In the genomic region with DNA sequence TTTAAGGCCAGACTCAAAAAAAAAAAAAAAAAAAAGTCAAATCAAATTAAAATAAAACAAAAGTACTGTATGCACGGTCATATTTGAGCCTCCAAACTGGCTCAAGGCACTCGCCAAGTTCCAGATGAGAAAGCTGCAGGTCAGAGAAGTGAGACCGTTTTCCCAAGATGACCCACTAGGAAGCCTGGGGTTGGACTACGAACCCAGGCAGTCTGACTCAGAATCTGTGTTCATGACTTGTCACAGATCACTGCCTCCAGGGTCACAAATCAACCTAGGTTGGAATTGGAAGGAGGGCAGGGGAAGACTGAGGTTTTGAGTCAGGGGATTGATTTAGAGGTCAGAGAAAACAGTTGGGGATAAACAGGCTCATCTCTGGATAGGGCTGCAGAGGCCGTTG, we compare ENCODE assay signal across 22 mouse cellular contexts.
"Had no signal": no experiment of that assay in that cellular context is flagged by ENCODE, and none has a peak within 500 bp of the region (broad histone marks: within the 10 kb centered on the region; RNA-seq: fewer than 3 reads in every experiment).

No protein-coding gene starts in this region.

- H3K9me3 ChIP-seq: limb, embryonic 12.5 days; limb, embryonic 15.5 days; midbrain, embryonic 12.5 days; midbrain, embryonic 15.5 days; neural tube, embryonic 12.5 days; neural tube, embryonic 15.5 days; stomach, embryonic 15.5 days had no signal

- H3K4me1 ChIP-seq: limb, embryonic 15.5 days; midbrain, embryonic 12.5 days; midbrain, embryonic 15.5 days; stomach, embryonic 15.5 days had no signal

- H3K27me3 ChIP-seq: limb, embryonic 12.5 days; limb, embryonic 15.5 days; midbrain, embryonic 15.5 days; stomach, embryonic 15.5 days had no signal

- H3K27ac ChIP-seq: layer of hippocampus, adult 2 months; limb, embryonic 12.5 days; limb, embryonic 15.5 days; liver, embryonic 14.5 days; macrophage; midbrain, embryonic 12.5 days; midbrain, embryonic 15.5 days; neural tube, embryonic 12.5 days; neural tube, embryonic 15.5 days; stomach, embryonic 15.5 days had no signal

- H3K36me3 ChIP-seq: limb, embryonic 12.5 days; limb, embryonic 15.5 days; midbrain, embryonic 12.5 days; midbrain, embryonic 15.5 days; neural tube, embryonic 12.5 days; neural tube, embryonic 15.5 days; stomach, embryonic 15.5 days had no signal

- H3K9ac ChIP-seq: limb, embryonic 12.5 days; limb, embryonic 15.5 days; liver, embryonic 14.5 days; liver, postnatal 0 days; lung, embryonic 14.5 days; midbrain, embryonic 12.5 days; midbrain, embryonic 15.5 days; neural tube, embryonic 12.5 days; neural tube, embryonic 15.5 days; stomach, embryonic 15.5 days had no signal

- ATAC-seq: inflammation-experienced regulatory T-cells, adult 6 months; intestine, embryonic 16.5 days; liver, postnatal 0 days; lung, postnatal 0 days; midbrain, embryonic 15.5 days had no signal

- H3K4me3 ChIP-seq: layer of hippocampus, adult 2 months; limb, embryonic 12.5 days; limb, embryonic 15.5 days; midbrain, embryonic 12.5 days; midbrain, embryonic 15.5 days; neural tube, embryonic 12.5 days; neural tube, embryonic 15.5 days; stomach, embryonic 15.5 days had no signal

- H3K4me2 ChIP-seq: limb, embryonic 12.5 days; limb, embryonic 15.5 days; liver, embryonic 11.5 days; lung, embryonic 14.5 days; midbrain, embryonic 12.5 days; midbrain, embryonic 15.5 days; neural tube, embryonic 12.5 days; neural tube, embryonic 15.5 days; stomach, embryonic 15.5 days had no signal

- DNase-seq: layer of hippocampus, postnatal 36 days; left cerebral cortex, postnatal 4 days; liver, postnatal 0 days; lung, embryonic 14.5 days; retina, postnatal 1 day; right cerebral cortex, postnatal 25 days; spleen, adult 18-20 months; thymus, postnatal 25 days had no signal
